24 mouse cellular contexts compared by ENCODE assay signal in the genomic region with DNA sequence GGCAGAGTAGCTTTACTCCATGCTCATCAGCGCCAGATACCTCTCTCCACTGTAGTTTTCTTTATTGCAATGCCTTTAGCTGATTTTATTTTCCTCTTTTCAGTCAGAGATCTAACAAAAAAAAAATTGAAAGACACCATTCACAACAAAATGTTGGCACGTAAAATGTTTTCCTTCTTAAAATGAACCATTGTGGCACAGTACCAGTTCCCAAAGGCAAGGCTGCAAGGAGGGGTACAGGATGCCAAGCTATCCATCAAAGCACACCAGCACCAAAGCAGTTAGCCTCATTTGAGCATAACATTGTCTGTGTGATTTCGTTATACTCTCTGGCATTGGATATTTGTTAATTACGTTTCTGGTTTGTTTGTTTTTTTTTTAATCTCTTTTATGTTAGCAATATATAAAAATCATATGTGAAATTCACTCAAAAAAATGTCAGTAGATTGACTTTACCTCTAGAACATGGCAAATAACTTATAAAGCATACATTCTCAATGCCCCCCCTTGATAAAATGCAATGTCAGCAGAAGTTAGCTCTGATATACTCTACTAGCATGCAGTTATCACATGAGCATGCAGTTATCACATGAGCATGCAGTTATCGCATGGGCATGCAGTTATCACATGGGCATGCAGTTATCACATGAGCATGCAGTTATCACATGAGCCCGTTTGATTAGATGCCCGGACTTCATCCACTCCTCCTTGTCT.
DNase-seq lines count a peak whose midpoint lies in the region; ATAC-seq lines count a peak whose summit lies in the region.
"Had no signal": no experiment of that assay in that cellular context is flagged by ENCODE, and none has a peak within 500 bp of the region (broad histone marks: within the 10 kb centered on the region; RNA-seq: fewer than 3 reads in every experiment).

No protein-coding gene starts in this region.

- H3K4me1 ChIP-seq in megakaryocyte, embryonic 14.5 days, result no peaks in the 10 kb centered on the region
- H3K4me1 ChIP-seq in embryonic facial prominence, embryonic 10.5 days, result peaks cover 10% of the 10 kb centered on the region
- H3K4me1 ChIP-seq: hindbrain, embryonic 12.5 days; hindbrain, embryonic 15.5 days had no signal

- no peaks in the 10 kb centered on the region for H3K27me3 ChIP-seq in megakaryocyte, embryonic 14.5 days (replicated peaks)
- H3K27me3 ChIP-seq in embryonic facial prominence, embryonic 10.5 days (replicated peaks; ENCODE audit: low read depth, poor library complexity, severe bottlenecking), result no peaks in the 10 kb centered on the region
- H3K27me3 ChIP-seq: embryonic facial prominence, embryonic 12.5 days; embryonic facial prominence, embryonic 15.5 days; heart, embryonic 13.5 days; hindbrain, embryonic 12.5 days; hindbrain, embryonic 15.5 days had no signal

- 93% methylated on average over 7 of the region's 7 CpGs for WGBS in embryonic facial prominence, embryonic 10.5 days

- peak; percentile 12 to 16 for DNase-seq in cerebellum, postnatal 10 days
- no peak for DNase-seq in cerebellum, adult 11-12 months
- no peak for DNase-seq in embryonic facial prominence, embryonic 10.5 days (ENCODE audit: low spot score)
- no peak for DNase-seq in left cerebral cortex, adult 8-10 months (ENCODE audit: low spot score in 2 of 2)
- DNase-seq in kidney, postnatal 36 days, result no peak
- DNase-seq in MN1 (ENCODE audit: low spot score), result no peak
- DNase-seq: adrenal gland, adult 8-10 months; adrenal gland, postnatal 25 days; cerebellum, adult 11 months; cerebellum, adult 8-10 months; cerebellum, postnatal 14 days; gastrocnemius, postnatal 25 days; heart, adult 18-20 months; heart, postnatal 14 days had no signal

- H3K36me3 ChIP-seq in megakaryocyte, embryonic 14.5 days (replicated peaks; ENCODE audit: low read length), result no peaks in the 10 kb centered on the region
- H3K36me3 ChIP-seq in embryonic facial prominence, embryonic 10.5 days (replicated peaks), result no peaks in the 10 kb centered on the region
- H3K36me3 ChIP-seq: embryonic facial prominence, embryonic 12.5 days; embryonic facial prominence, embryonic 15.5 days; G1E; heart, embryonic 13.5 days; hindbrain, embryonic 12.5 days; hindbrain, embryonic 15.5 days had no signal

- peak overlapping the region; percentile 65 for H3K4me3 ChIP-seq in megakaryocyte, embryonic 14.5 days (replicated peaks)
- no peak overlapping the region for H3K4me3 ChIP-seq in embryonic facial prominence, embryonic 10.5 days
- H3K4me3 ChIP-seq: embryonic facial prominence, embryonic 12.5 days; embryonic facial prominence, embryonic 15.5 days; heart, embryonic 13.5 days; hindbrain, embryonic 12.5 days; hindbrain, embryonic 15.5 days had no signal

- no peak for ATAC-seq in megakaryocyte, adult 5-6 weeks (ENCODE audit: poor library complexity, severe bottlenecking)
- ATAC-seq: activated CD4-positive, CD25-positive, alpha-beta regulatory T cell, adult 4 months; intestine, postnatal 0 days had no signal

- H3K9me3 ChIP-seq in megakaryocyte, embryonic 14.5 days, result peaks cover 36% of the 10 kb centered on the region
- peaks cover 7% of the 10 kb centered on the region; the same call in 1 of the 2 replicates for H3K9me3 ChIP-seq in embryonic facial prominence, embryonic 10.5 days
- H3K9me3 ChIP-seq: embryonic facial prominence, embryonic 15.5 days; heart, embryonic 13.5 days; hindbrain, embryonic 12.5 days; hindbrain, embryonic 15.5 days had no signal

- H3K27ac ChIP-seq in embryonic facial prominence, embryonic 10.5 days (replicated peaks), result peak overlapping the region; percentile 45; the same call in 1 of the 2 replicates
- H3K27ac ChIP-seq: embryonic facial prominence, embryonic 12.5 days; embryonic facial prominence, embryonic 15.5 days; heart, embryonic 13.5 days; hindbrain, embryonic 12.5 days; hindbrain, embryonic 15.5 days had no signal

Comparison
In these comparisons a context has a peak if more than half of its experiments do, and no peak if none do; other contexts are left out.
1. DNase-seq: peak in cerebellum, postnatal 10 days (2 of 2); none in cerebellum, adult 11-12 months (single experiment), embryonic facial prominence, embryonic 10.5 days (single experiment), left cerebral cortex, adult 8-10 months (0 of 2), kidney, postnatal 36 days (0 of 2) and MN1 (single experiment).